Mouse (Mus musculus) lung, postnatal 36 days (tissue): ENCODE results near the gene Pigm.

Source experiments
- DNase-seq: peaks from one replicate; pipeline ENCODE4 v3.0.0; 2022; ENCODE audit warnings: mixed read lengths

Pigm gene

GRCm38 (mm10) chr1:172352453-172352852, 23.9 kb upstream of the Pigm start:
- no peak for DNase-seq

GRCm38 (mm10) chr1:172355336-172355735, 21.0 kb upstream of the Pigm start:
- no peak for DNase-seq

- peak; percentile 49 for DNase-seq
Observed at GRCm38 (mm10) chr1:172357550-172357949, 18.8 kb upstream of the Pigm start.

- DNase-seq, result no peak
Observed at GRCm38 (mm10) chr1:172358341-172358740, 18.0 kb upstream of the Pigm start.

GRCm38 (mm10) chr1:172364684-172365083, 11.7 kb upstream of the Pigm start:
- peak; percentile 70 for DNase-seq

- peak; percentile 79 for DNase-seq
Observed at GRCm38 (mm10) chr1:172368768-172369418, 7.5 kb upstream of the Pigm start.

- DNase-seq, result no peak
Observed at GRCm38 (mm10) chr1:172376758-172377458, 562 bp downstream of the Pigm start.

- DNase-seq, result peak; percentile 26
Observed at GRCm38 (mm10) chr1:172380066-172380465, 3.7 kb downstream of the Pigm start.

GRCm38 (mm10) chr1:172382090-172382489, 5.7 kb downstream of the Pigm start:
- DNase-seq, result no peak

- DNase-seq, result no peak
Observed at GRCm38 (mm10) chr1:172387246-172387645, 10.9 kb downstream of the Pigm start.

GRCm38 (mm10) chr1:172390769-172391168, 14.4 kb downstream of the Pigm start:
- DNase-seq, result peak; percentile 22

- DNase-seq, result no peak
Observed at GRCm38 (mm10) chr1:172391807-172392581, 15.6 kb downstream of the Pigm start.

GRCm38 (mm10) chr1:172392643-172393170, 16.4 kb downstream of the Pigm start:
- no peak for DNase-seq

GRCm38 (mm10) chr1:172393739-172394138, 17.4 kb downstream of the Pigm start:
- no peak for DNase-seq

GRCm38 (mm10) chr1:172396996-172397752, 20.8 kb downstream of the Pigm start:
- no peak for DNase-seq

- DNase-seq, result no peak
Observed at GRCm38 (mm10) chr1:172406077-172406706, 29.8 kb downstream of the Pigm start.

- DNase-seq, result peak; percentile 46
Observed at GRCm38 (mm10) chr1:172408996-172409395, 32.6 kb downstream of the Pigm start.

- DNase-seq, result no peak
Observed at GRCm38 (mm10) chr1:172409431-172409830, 33.1 kb downstream of the Pigm start.

- peak; percentile 85 for DNase-seq
Observed at GRCm38 (mm10) chr1:172410806-172411205, 34.5 kb downstream of the Pigm start.

GRCm38 (mm10) chr1:172412204-172412603, 35.9 kb downstream of the Pigm start:
- DNase-seq, result peak; percentile 87

GRCm38 (mm10) chr1:172413491-172414230, 37.3 kb downstream of the Pigm start:
- DNase-seq, result no peak
